Mouse (Mus musculus) cerebellum, adult 9-11 months (tissue): ENCODE measurements around the gene 4930562C15Rik.
A peak's percentile ranks its signal among the peaks of the same experiment; 100 is the strongest.
"Not testable (repeated sequence)": the region's sequence is repeated elsewhere in the genome, so short reads cannot be mapped to it uniquely, and the experiment has no call there.

ENCODE experiments used
- DNase-seq: peaks from one replicate; pipeline ENCODE4 v3.0.0; 2022

The 4930562C15Rik gene

DNA sequence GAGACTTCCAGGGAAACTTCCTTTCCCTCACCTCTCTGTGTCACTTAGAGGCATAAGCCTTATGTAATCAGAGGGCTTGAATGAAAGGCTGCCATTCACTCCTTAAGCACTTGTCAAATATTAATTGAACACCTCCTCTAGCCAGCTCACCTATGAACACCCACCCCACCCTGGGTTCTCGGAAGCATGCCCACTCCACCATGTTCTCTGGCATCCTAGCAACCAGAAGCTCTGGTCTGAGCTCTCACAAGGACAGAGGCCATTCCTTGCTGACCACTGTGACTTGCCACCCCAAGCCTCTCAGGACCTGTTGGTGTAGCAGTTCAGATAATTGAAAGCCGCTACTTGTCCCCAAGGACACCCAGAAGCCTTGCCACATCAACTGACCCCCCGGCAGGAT lies at the start of gene 4930562C15Rik:
Gene 4930562C15Rik (plus strand): TSS at position 226 of the 400 bp plus-strand sequence.
- DNase-seq, result no peak

DNA sequence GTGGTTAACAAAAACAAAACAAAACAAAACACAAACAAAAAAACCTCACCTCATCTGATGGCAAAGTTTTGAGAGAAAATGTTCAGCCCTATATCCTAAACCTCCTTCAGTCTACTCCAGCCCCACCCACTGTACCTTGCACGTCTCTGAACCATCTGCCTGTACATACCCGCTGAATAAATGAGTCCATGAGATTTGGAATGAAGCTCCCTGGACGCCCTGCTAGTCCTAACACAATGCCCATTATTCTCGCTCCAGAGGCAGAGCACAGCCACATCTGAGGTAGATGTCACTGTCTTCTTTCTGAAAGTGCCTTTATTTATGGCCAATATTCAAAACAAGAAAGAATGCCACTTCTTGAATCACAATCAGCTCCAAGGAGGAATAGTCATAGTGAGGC lies 49.5 kb upstream of the 4930562C15Rik start:
- DNase-seq, result no peak

DNA sequence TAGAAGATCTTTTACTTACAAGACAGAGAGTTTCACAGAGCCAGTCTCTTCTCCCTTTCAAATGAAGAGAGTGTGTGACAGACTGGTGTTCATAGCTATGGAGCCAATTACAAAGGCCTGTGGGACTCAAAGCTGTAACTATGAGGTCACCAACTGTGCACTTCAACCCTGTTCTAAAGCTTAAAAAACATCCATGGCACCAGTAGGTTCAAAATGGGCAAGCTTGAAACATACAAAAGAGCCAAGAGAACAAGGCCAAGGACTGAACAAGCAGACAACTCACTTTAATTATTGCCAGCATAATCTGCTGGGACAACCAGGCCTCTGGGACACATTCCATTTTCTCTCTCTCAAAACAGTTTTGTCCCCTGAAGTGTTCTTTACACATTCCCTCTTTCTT lies 47.0 kb upstream of the 4930562C15Rik start:
- no peak for DNase-seq

DNA sequence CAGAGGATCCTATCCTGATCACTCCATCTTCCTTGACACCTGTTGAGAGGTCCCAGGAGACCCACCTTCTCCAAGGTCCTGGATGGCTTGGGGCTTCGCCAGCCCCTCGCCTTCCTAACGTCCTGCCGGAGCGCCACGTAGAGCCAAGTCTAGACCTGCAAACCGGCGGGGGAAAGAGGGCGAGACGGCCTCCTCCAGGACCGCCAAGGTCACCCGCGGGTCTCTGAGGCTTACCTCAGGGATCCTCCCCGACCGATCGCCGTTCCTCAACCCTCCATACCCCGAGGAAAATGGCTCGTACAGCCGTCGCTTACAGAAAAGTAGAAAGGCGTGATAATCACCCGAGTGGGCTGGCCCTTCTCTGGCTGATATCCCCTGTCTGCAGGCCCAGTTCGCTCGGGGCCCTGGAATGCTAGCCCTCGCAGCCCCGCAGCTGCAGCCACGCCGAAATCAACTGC lies 45.9 kb upstream of the 4930562C15Rik start:
- DNase-seq, result peak; percentile 77

DNA sequence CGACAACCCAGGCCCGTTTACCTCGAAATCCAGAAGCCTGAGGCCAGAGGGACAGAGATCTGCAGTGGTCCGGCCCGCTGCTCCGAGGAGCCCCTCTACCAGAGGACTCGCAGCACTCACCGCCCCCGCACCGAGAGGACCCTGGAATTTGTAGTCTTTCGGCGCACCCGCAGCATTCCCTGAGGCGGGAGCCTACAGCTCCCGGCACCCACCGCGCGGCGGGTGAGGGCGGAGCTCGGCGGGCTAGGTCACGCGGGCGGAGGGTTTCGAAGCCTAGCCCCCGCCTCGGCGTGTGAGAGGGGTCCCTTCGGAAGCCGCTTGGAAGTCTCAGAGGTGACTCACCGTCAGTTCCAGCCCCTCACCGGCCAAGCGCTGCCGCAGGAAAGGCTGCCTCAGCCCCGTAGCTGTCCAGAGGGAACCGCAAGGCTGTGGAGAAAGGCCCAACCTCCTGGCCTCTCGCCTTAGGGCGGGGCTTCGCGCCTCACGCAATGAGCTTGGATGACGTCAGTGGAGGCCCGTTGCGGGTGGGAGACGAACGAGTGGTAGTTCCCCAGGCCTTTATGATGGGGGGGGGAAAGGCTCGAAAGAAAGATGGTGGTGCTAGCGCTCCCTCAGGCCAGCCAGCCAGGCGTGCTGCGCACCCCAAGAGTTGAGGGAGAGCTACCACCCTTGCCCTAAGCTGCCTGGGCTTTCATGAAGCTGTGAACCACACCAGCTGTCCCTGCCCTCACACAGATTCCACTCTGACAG lies 45.2 kb upstream of the 4930562C15Rik start, which contains the start of gene Cdip1:
Gene Cdip1 (minus strand): TSS at position 483 of the 750 bp plus-strand sequence.
- DNase-seq, result peak; percentile 96

DNA sequence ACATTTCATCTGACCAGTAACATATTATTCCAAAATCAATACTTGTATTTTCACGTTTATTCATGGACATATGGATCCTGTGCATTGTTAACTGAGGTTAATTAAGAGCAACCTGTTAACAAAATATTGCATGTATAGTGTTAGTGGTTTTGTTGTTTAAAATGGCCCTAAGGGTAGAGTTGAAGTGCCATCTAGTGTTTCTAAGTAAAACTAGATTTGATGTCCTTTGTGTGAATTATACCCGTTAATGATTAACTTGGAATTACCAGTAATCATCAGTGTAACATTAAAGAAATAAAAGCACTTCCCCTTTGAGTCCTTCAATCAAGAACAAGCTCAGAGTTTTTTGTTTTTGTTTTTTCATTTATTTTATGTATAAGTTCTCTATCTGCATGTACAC lies 43.9 kb upstream of the 4930562C15Rik start:
- DNase-seq, result no peak

DNA sequence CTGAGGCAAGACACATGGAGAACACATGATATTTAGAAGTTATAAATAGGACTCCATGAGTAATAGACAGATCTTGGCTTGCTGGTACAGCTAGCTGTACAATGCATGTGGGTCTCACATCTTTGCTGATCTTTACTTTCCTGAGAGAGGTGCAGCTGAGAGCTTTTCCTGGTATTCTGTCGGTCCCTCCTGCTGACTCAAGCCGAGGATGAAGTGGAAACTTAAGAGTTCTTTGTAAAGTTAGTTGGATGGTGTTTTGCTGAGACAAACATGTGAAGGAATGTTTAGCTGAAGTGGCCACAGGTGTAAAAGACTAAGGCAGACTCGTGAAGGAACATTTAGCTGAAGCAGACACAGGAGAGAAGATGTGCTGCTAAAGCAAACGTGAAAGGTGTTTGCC lies 38.6 kb upstream of the 4930562C15Rik start:
- no peak for DNase-seq

DNA sequence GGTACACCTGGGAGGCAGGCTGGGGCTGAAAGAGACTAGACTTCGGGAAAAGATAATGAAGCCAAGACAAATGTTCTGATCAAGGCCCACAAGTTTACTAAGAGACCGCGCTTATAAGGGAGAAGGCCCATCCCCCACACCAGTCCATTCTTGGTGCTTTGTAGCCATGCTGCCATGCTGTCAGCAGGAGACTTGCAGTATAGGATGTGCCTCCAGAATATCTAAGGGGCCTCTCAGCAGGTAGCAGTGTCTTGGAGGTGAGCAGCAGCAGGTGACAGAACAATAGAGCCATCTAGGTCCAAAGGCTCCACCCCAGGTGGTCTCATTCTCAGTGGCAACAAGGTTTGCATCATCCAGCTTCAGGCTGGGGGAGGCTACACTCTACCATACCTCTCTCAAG lies 16.9 kb upstream of the 4930562C15Rik start:
- DNase-seq, result no peak

DNA sequence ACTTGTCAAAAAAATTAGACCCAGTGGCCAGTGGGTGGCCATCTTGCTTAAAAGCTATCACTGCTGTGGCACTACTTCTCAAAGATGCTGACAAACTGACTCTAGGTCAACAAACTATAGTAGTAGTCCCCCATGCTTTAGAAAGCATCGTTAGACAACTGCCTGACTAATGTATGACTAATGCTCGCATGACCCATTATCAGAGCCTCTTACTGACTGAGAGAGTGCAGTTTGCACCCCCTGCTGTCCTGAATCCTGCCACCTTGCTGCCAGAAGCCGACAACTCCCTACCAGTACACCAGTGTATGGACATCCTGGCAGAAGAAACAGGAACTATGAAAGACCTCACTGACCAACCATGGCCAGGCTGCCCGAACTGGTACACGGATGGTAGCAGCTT lies 10.8 kb upstream of the 4930562C15Rik start:
- DNase-seq, result not testable (repeated sequence)

DNA sequence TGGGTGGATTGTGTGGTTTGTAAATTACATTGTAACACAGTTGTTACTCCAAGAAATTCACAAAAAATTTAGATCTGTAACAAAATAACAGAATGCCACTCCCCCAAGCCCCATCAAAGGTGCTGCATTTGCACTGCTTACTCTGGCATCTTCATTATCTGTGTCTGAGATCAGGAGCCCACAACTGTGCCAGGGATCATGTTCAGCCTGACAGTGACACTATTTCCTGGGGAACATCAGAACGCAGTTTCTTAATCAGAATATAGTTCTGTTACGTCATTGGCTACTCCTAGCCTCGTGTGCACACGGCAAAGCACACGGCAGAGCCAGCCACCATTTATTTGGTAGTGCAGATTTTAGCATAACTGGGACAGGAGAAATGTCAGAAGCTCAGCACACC lies 7.6 kb upstream of the 4930562C15Rik start:
- no peak for DNase-seq

DNA sequence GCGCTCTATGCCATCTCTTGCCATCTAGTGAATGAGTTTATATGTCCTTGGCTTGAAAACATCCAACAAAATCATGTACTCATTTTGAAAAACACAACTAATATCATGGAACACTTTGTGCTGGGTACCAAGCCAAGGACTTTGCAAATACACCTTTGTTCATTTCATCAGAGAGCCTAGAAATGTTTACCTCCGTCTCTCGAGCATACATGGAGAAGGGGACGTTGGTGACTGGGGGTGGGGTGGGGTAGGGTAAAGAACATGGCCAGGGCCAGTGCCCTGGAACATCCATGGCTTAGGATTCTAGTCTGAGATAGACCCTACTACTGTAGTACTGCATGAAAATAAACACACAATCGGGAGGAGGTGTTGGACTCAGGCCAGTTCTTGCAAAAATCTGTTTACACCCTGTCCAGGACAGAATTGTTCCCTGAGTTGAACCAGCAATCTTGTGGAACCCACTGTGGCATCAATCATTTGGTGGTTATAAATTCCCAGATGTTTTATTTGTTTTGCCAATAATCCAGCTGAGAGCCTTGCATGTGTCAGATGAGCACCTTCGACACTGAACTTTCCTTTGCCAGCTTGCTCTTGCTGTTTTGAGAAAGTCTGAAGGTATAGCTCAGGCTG lies 5.8 kb upstream of the 4930562C15Rik start:
- DNase-seq, result no peak

DNA sequence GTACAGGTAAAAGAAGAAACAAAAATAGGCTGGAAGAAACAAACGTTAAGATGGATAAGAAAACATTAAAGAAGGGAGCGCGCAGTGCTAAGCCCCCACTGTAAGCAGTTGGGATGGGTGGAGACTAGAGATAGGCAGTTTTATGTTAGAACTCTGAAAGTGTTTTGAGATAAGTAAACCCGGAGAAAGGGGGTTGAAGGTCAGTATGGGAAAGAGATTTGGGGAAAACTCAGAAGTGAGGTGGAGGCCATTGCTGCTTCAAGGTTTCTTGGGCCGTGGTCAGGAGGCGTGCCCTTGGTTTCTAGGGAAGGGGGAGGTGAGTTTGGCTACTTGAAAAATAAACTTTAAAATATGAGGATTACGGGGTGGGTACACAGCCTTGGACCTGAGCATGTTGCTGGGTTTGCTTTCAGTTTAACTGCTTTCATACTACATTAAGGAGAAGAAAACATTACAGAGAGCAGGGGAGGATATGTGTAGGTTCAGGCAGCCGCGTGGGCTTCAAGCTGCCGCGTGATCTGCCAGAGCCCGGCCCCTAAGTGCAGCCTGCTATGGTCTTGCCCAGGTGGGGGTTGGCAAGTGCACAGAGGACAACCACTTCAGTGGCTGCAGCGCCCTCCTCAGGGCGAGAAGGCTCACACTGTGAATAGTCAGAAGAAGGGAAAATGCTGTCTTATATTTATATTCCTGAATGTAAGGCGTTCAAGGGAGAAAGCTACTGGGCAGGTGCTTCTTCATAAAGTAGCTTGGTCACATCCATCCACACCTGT lies 3.4 kb upstream of the 4930562C15Rik start:
- no peak for DNase-seq

DNA sequence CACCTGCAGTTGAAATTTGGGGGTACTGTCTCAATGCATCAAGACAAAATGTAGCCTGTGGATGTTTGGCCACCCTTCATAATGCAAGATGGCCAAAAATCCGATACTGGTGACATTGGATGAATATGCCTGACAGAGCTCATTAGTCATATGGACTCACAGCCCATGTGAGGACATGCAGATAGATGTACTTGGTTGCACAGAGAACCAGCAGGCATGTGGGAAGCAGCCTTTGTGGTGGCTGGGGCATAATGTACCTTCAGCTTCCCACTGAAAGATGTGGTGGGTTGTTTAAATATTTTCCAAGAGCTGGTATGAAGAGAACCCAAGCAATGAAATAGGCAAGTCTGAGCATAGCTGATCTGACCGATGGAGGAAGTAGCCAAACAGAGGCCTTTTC lies 1.4 kb upstream of the 4930562C15Rik start:
- no peak for DNase-seq

DNA sequence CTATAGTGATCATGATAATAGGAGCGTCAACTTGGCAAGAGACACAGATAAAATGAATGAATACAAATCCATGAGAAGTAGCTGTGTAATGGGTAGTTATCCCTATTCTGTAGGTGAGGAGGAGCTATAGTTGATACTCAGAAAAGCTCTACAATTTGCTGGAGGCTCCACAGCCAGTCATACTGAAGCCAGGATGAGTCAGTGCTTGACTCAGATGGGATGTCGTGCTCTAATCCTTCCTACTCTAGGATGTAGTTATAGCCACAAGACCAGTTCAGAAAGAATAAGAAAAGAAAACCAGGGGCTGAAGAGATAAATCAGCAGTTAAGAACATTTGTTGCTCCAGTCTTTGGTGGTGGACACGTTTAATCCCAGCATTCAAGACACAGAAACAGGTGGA lies 2.4 kb downstream of the 4930562C15Rik start:
- no peak for DNase-seq

DNA sequence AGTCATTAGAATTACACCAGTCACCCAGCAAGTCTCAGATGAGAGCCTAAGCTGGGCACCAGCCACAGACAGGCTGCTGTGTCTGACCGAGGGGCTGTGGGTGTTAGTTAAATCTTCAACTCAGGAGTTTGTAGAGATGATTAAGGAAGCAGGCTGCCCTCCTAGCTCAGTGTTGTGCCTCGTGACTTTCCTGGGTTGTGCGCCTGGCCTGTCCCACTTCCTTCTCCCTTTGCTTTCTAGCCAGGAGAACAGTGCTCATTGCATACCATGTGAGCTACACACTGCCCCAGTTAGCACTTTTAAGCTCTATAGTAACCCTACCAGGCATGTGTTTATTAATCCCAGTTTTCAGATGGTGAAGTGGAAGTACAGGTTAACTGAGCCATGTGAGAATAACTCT lies 4.3 kb downstream of the 4930562C15Rik start:
- no peak for DNase-seq

DNA sequence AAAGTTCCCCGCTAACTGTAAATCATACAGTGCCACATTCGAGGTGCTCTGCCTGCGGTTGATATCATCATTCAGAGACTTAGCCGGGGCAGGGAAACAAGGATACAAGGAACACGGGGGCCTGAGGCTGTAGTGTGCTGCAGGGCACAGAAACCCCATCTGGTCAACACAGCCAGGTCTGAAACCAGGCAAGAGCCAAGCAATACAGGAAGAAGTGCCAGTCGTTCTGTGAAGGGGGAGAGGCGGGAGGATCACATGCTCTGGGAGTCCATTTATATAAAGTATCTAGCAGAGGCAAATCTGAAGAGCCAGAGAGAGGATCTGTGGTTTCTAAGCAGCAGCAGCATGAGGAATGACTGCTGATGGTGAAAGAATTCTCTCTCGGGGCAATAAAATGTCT lies 5.0 kb downstream of the 4930562C15Rik start:
- DNase-seq, result no peak

DNA sequence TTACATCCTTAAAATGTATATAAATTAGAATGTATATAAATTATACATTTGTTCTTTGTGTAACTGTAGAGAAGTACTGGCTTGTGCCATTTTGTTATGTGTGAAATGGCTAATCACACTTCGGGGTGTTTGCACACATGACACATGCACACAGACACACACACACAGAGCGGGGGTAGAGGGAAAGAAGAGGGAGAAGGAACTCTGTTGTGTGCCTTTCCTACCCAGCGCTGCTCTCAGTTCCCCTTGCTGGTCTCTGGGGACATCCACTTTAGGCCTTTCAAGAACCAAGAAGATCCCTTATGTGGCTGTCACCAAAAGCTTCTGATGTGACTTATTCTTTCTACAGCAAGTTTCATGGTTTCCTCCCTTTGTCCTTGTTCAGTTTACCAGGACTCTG lies 11.8 kb downstream of the 4930562C15Rik start:
- no peak for DNase-seq

DNA sequence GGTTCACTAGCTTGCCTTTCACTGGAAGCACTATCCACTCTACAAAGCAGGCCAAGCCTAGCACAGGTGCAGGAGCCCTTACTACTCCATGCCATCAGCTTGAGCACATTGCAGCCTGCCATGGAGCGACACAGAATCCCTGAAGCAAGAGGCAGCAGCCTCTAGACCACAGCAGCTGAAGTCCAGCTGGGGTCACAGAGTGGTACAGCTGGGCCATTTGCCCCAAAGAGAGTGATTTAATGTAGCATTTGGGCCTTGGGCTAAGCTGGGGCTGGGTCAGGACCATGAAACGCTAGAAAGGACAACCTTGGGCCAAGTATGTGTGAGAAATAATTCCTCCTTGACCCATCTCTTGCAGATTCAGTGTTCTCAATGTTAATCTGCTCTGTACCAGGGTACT lies 12.9 kb downstream of the 4930562C15Rik start:
- DNase-seq, result no peak

DNA sequence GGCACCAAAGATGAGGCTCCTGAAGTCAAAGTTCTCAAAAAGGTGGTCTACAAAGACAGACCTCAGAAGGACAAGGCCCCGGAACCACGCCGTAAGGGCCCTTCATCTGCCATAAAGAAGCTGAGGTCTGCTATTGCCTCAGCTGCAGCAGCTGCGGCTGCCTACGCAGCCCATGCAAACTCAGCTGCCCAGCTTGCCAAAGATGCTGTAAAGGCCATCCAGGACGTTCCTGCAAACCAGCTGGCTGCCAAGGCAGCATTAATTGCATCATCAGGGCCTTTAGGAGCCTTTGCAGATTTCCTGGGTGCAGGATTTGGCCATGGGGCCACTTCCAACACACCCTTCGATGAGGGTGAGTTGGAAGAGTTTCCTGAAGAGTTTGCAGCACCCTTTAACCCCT lies 15.1 kb downstream of the 4930562C15Rik start:
- DNase-seq, result no peak

DNA sequence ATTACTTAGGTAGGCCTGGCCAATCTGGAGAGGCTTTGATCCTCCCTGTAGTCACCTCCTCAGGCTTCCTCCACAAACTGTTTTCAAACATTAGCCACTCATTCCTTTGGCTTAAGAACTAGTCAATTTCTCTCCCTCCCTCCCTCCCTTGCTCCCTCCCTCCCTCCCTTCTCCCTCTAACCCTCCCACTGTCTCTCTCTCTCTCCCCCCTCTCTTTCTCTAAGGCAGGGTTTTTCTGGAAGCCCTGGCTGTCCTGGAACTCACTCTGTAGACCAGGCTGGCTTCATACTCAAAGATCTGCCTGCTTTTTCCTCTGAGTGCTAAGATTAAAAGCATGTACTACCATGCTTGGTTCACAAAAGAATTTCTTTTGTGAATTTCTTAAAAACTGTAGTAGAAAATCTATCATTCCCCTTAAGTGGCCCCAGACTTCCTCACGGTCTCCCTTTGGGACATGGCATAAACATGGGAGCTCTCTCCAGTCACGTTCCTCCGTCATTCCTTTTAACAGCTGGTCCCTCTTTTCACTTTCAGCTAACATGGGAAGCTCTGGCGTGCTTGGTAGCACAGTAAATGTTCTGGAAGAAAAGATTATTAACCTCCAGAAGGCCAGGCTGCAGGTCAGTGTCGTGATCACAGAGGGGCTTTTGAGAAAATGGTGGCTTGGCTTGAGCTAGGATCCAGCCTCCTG lies 15.9 kb downstream of the 4930562C15Rik start:
- DNase-seq, result no peak

DNA sequence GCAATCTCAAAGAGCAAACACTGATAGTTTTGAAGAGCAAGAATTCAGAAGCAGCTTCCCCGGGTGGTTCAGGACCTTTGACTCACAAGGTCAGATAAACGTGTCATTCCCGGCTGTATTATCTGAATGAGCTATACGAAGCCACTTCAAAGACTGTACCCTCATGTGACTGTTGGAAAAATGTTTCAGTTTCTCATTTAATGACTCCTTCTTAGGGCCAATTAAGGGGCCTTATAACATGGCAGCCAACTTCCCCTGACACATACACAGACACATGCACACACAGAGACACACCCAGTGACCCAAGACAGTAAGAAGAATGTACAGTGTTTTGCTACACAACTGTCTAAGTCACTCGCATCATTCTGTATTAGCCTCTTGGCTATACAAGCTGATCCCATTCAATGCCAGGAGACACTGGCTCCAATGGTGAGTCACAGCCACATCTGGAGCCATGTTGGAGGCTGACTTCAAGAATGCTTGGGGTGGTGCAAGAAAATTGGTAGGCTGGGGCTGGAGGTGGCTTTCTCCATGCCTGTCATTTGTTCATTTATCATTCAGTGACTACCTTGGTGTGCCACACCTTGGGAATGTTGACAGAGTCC lies 19.9 kb downstream of the 4930562C15Rik start:
- no peak for DNase-seq

DNA sequence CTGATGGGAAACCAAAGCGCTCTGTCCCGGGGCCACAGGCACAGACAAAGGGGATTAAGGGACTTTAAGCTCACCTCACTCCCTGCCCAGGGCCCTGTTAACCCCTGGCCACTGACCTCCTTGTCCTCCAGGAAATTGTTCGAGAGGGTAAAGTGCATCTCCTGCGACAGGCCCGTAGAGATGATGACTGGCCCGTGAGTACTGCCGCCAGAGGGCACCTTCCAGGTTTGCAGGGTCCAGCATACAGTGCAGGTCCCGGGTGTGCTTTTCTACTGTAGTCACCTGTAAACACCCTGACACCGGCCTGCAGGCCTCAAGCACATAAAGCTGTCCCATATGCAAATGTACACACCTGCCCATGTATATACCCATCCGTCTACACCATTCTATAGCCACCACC lies 26.2 kb downstream of the 4930562C15Rik start:
- DNase-seq, result no peak
